ENCODE assay signal across 9 mouse cellular contexts in genomic region chr9:31405217-31405616, GRCm38 (mm10). TPM values are rescaled to one million over a fixed set of nuclear protein-coding genes. Genes with fewer than 3 reads are reported as not detected.
DNase-seq lines count a peak whose midpoint lies in the region; ATAC-seq and TF ChIP-seq lines count a peak whose summit lies in the region.
"Had no signal": no experiment of that assay in that cellular context is flagged by ENCODE, and none has a peak within 500 bp of the region (broad histone marks: within the 10 kb centered on the region; RNA-seq: fewer than 3 reads in every experiment).

No protein-coding gene starts in this region.

- no peak overlapping the region for H3K4me3 ChIP-seq in gastrocnemius, adult 2 months
- H3K4me3 ChIP-seq in hindbrain, embryonic 13.5 days, result no peak overlapping the region
- H3K4me3 ChIP-seq: neural tube, embryonic 13.5 days had no signal

- 66% methylated on average over 6 of the region's 6 CpGs for WGBS in hindbrain, embryonic 13.5 days

- H3K27me3 ChIP-seq in hindbrain, embryonic 13.5 days, result no peaks in the 10 kb centered on the region
- H3K27me3 ChIP-seq: neural tube, embryonic 13.5 days had no signal

- no peaks in the 10 kb centered on the region for H3K9me3 ChIP-seq in hindbrain, embryonic 13.5 days
- H3K9me3 ChIP-seq: neural tube, embryonic 13.5 days had no signal

- peak; percentile 22 for DNase-seq in gastrocnemius, adult 2 months
- DNase-seq in gastrocnemius, postnatal 10 days, result no peak
- peak; percentile 68 for DNase-seq in urinary bladder, postnatal 14 days (ENCODE audit: low spot score)
- DNase-seq in urinary bladder, postnatal 10 days (ENCODE audit: low spot score), result no peak
- DNase-seq in forelimb bud, embryonic 11.5 days (ENCODE audit: low read depth, low spot score), result peak; percentile 20

- H3K36me3 ChIP-seq in hindbrain, embryonic 13.5 days, result peaks cover 90% of the 10 kb centered on the region

- H3K9ac ChIP-seq in hindbrain, embryonic 13.5 days, result no peak overlapping the region
- H3K9ac ChIP-seq: neural tube, embryonic 13.5 days had no signal

- no peaks in the 10 kb centered on the region for H3K4me1 ChIP-seq in hindbrain, embryonic 13.5 days (replicated peaks)
- H3K4me1 ChIP-seq: neural tube, embryonic 13.5 days had no signal

- TF ChIP-seq CTCF in gastrocnemius, adult 2 months (IDR thresholded peaks at IDR 0.05), result peak; percentile 64

- H3K27ac ChIP-seq in gastrocnemius, adult 2 months, result no peak overlapping the region
- no peak overlapping the region for H3K27ac ChIP-seq in hindbrain, embryonic 13.5 days
- H3K27ac ChIP-seq: neural tube, embryonic 13.5 days had no signal

- H3K4me2 ChIP-seq in hindbrain, embryonic 13.5 days, result no peak overlapping the region
- H3K4me2 ChIP-seq: neural tube, embryonic 13.5 days had no signal

- peak; percentile 80 for ATAC-seq in megakaryocyte-erythroid progenitor cell, adult 5-6 weeks (replicated peaks; ENCODE audit: low FRiP score, low TSS enrichment, poor library complexity, severe bottlenecking)
- no peak for ATAC-seq in inflammation-experienced regulatory T-cells, adult 6 months
- no peak for ATAC-seq in hindbrain, embryonic 13.5 days (ENCODE audit: low FRiP score)

- intact Hi-C loops in gastrocnemius, adult 2 months (cut with DNase I), result no loop called here

RNA-seq across cellular contexts. Expression of gene Nfrkb, which starts 19.2 kb away (rescaled TPM):
- total RNA-seq in gastrocnemius, adult 2 months (2021), result 10 to 100 TPM; 10.4 to 11.2 TPM
- 10 to 100 TPM; 11.5 to 15.6 TPM for total RNA-seq in gastrocnemius, postnatal 10 days (2021)
- 33.4 and 60.1 TPM in 2 replicates for total RNA-seq in megakaryocyte-erythroid progenitor cell, adult 5-6 weeks (2014; fragmentation: Nextera tagmentation)
- 24.5 and 36.8 TPM in 2 replicates for total RNA-seq in megakaryocyte-erythroid progenitor cell, adult 5-6 weeks (2017)
- 10 to 100 TPM; 23.7 to 39.8 (median 36.9) TPM for polyA plus RNA-seq in inflammation-experienced regulatory T-cells, adult 6 months (2017; shearing (Covaris generic))
- polyA plus RNA-seq in hindbrain, embryonic 13.5 days (2015; fragmentation: Nextera tagmentation; extraction: Ambion mirVana), result 26.9 and 28.3 TPM in 2 replicates

RNA-seq across cellular contexts. Expression of gene Tmem45b, which starts 59.0 kb away (rescaled TPM):
- total RNA-seq in gastrocnemius, adult 2 months (2021), result under 1 TPM in 1 of 2 experiments, not detected in 1; 0.45 TPM
- under 1 TPM; 0.54 to 0.70 TPM for total RNA-seq in gastrocnemius, postnatal 10 days (2021)
- not detected in 2 replicates for total RNA-seq in megakaryocyte-erythroid progenitor cell, adult 5-6 weeks (2014; fragmentation: Nextera tagmentation)
- total RNA-seq in megakaryocyte-erythroid progenitor cell, adult 5-6 weeks (2017), result not detected in 2 replicates
- under 1 TPM in 1 of 3 experiments, not detected in 2; 0.16 TPM for polyA plus RNA-seq in inflammation-experienced regulatory T-cells, adult 6 months (2017; shearing (Covaris generic))
- 0.22 TPM in 1 of 2 replicates, not detected in the other for polyA plus RNA-seq in hindbrain, embryonic 13.5 days (2015; fragmentation: Nextera tagmentation; extraction: Ambion mirVana)

Comparison
In these comparisons a context has a peak if more than half of its experiments do, and no peak if none do; other contexts are left out.
1. DNase-seq: peak in gastrocnemius, adult 2 months (single experiment), urinary bladder, postnatal 14 days (single experiment) and forelimb bud, embryonic 11.5 days (single experiment); none in gastrocnemius, postnatal 10 days (single experiment) and urinary bladder, postnatal 10 days (single experiment).